Mouse (Mus musculus): ENCODE results near the gene Notch1.

GRCm38 (mm10) chr2:26522327-26522726 lies 5.9 kb upstream of the Notch1 start:
- TF ChIP-seq CTCF (IDR thresholded peaks at IDR 0.05; ENCODE audit: borderline replicate concordance, control insufficient read depth, extremely low read depth, insufficient read depth, low read length, poor library complexity) (no peak), POLR2A (IDR thresholded peaks at IDR 0.05; ENCODE audit: control insufficient read depth, extremely low read depth, insufficient read depth, low read length, poor library complexity) (no peak)
